Mouse (Mus musculus) intestine, postnatal 0 days (tissue): ENCODE results near the gene Olfr1279. TPM values are rescaled to one million over a fixed set of nuclear protein-coding genes. Genes with fewer than 3 reads are reported as not detected.

Experiments used
- ATAC-seq: fragments of 200-750 bp; cut with Nextera tagmentation; 2 replicates; pipeline ENCODE4 v1.8.0; 2017; ENCODE audit warnings: mild to moderate bottlenecking, moderate TSS enrichment, moderate library complexity
- H3K27ac ChIP-seq: fragments of 300-500 bp; sonication (generic); 2 replicates; pipeline ENCODE4 v1.5.1; 2014; ENCODE audit warnings: mild to moderate bottlenecking, low read depth, low read length, moderate library complexity
- H3K27me3 ChIP-seq: fragments of 300-500 bp; sonication (generic); replicated peaks from 2 replicates; pipeline ENCODE4 v1.6.1; 2014; ENCODE audit warnings: low read length, mixed read lengths; ENCODE audit not compliant: control insufficient read depth, insufficient read depth
- H3K36me3 ChIP-seq: fragments of 300-500 bp; sonication (generic); 2 replicates; pipeline ENCODE4 v1.6.1; 2014; ENCODE audit warnings: mild to moderate bottlenecking, moderate library complexity; ENCODE audit not compliant: control insufficient read depth, insufficient read depth
- H3K4me1 ChIP-seq: fragments of 300-500 bp; sonication (generic); replicated peaks from 2 replicates; pipeline ENCODE4 v1.6.1; 2014; ENCODE audit warnings: antibody characterized with exemption, low read length, mixed read lengths; ENCODE audit not compliant: control insufficient read depth, insufficient read depth
- H3K4me2 ChIP-seq: fragments of 300-500 bp; sonication (generic); replicated peaks from 2 replicates; pipeline ENCODE4 v1.6.1; 2014; ENCODE audit warnings: low read depth, mild to moderate bottlenecking, moderate library complexity
- H3K4me3 ChIP-seq: fragments of 300-500 bp; sonication (generic); 2 replicates; pipeline ENCODE4 v1.5.1; 2014; ENCODE audit warnings: low read depth, low read length
- H3K9ac ChIP-seq: fragments of 300-500 bp; sonication (generic); 2 replicates; pipeline ENCODE4 v1.6.1; 2014; ENCODE audit warnings: mild to moderate bottlenecking, low read depth, low read length
- H3K9me3 ChIP-seq: fragments of 300-500 bp; sonication (generic); 2 replicates; pipeline ENCODE4 v1.6.1; 2016; ENCODE audit warnings: mixed run types; ENCODE audit not compliant: control insufficient read depth
- CTCF ChIP-seq: sonication (generic); IDR thresholded peaks from 2 replicates; pipeline ENCODE4 v1.5.1; 2016; ENCODE audit warnings: low read depth, mild to moderate bottlenecking, control low read depth, antibody characterized with exemption, moderate library complexity
- WGBS: fragments of 180-500 bp; shearing (Covaris S2); extraction: QIAGEN DNeasy Blood & Tissue Kit; methylation state at CpG from one replicate; pipeline ENCODE4 v1.1.7; 2014; 5-methylcytosine and 5-hydroxymethylcytosine counted together
- polyA plus RNA-seq: library from polyadenylated mRNA; unstranded; fragments of >200 nt; fragmentation: Nextera tagmentation; extraction: Ambion mirVana; gene quantifications from 2 replicates; pipeline ENCODE4 v1.2.1, GENCODE M21; 2015

Gene Olfr1279
- polyA plus RNA-seq, 1 experiment from 2014 or later = not detected

GRCm38 (mm10) chr2:111335976-111336375 is 35.5 kb downstream of the Olfr1279 start, which contains the start of gene Olfr1282:
Olfr1282 (minus strand) TSS chr2:111336076.
- no peak for ATAC-seq

More at GRCm38 (mm10) chr2:111335976-111336375, 35.5 kb downstream of the Olfr1279 start, which contains the start of gene Olfr1282:
- H3K9ac ChIP-seq = no peak within 1 kb of the TSS
- H3K4me2 ChIP-seq = no peak within 1 kb of the TSS
- no peaks in the 10 kb centered on the region for H3K9me3 ChIP-seq
- TF ChIP-seq CTCF = no peak
- no peak within 1 kb of the TSS for H3K4me3 ChIP-seq
- H3K4me1 ChIP-seq = no peaks in the 10 kb centered on the region
- no peak within 1 kb of the TSS for H3K27ac ChIP-seq
- no peaks in the 10 kb centered on the region for H3K36me3 ChIP-seq
- no peaks in the 10 kb centered on the region for H3K27me3 ChIP-seq
- WGBS = 73% methylated on average over 2 of the region's 2 CpGs

Other genes with a start within 250 kb of the Olfr1279 start
- gene Gm13941, start 194.7 kb upstream of the Olfr1279 start, polyA plus RNA-seq = not detected in 2 replicates
- not detected in 2 replicates for gene Gm15130, start 147.7 kb upstream of the Olfr1279 start, polyA plus RNA-seq
- gene 4930430A15Rik, start 71.0 kb upstream of the Olfr1279 start, polyA plus RNA-seq = not detected in 2 replicates
- gene Olfr1275, start 65.3 kb upstream of the Olfr1279 start, polyA plus RNA-seq = not detected in 2 replicates
- not detected in 2 replicates for gene Olfr1276, start 46.1 kb upstream of the Olfr1279 start, polyA plus RNA-seq
- not detected in 2 replicates for gene Olfr1277, start 26.5 kb upstream of the Olfr1279 start, polyA plus RNA-seq
- not detected in 2 replicates for gene Olfr1278, start 10.5 kb upstream of the Olfr1279 start, polyA plus RNA-seq
- gene Olfr1280, start 13.4 kb downstream of the Olfr1279 start, polyA plus RNA-seq = not detected in 2 replicates
- gene Olfr1281, start 25.9 kb downstream of the Olfr1279 start, polyA plus RNA-seq = not detected in 2 replicates
- not detected in 2 replicates for gene Olfr1282, start 35.4 kb downstream of the Olfr1279 start, polyA plus RNA-seq
- not detected in 2 replicates for gene Olfr1283, start 66.2 kb downstream of the Olfr1279 start, polyA plus RNA-seq
- gene Olfr1284, start 74.9 kb downstream of the Olfr1279 start, polyA plus RNA-seq = not detected in 2 replicates
- gene Olfr1286, start 122.5 kb downstream of the Olfr1279 start, polyA plus RNA-seq = not detected in 2 replicates
- not detected in 2 replicates for gene Olfr1287, start 148.5 kb downstream of the Olfr1279 start, polyA plus RNA-seq
- not detected in 2 replicates for gene Olfr1288, start 173.5 kb downstream of the Olfr1279 start, polyA plus RNA-seq
- gene Olfr1289, start 180.2 kb downstream of the Olfr1279 start, polyA plus RNA-seq = not detected in 2 replicates
- not detected in 2 replicates for gene Olfr1290, start 193.2 kb downstream of the Olfr1279 start, polyA plus RNA-seq
- not detected in 2 replicates for gene Olfr1291-ps1, start 196.5 kb downstream of the Olfr1279 start, polyA plus RNA-seq
- gene Olfr1293-ps, start 224.6 kb downstream of the Olfr1279 start, polyA plus RNA-seq = not detected in 2 replicates
- not detected in 2 replicates for gene Olfr1294, start 239.7 kb downstream of the Olfr1279 start, polyA plus RNA-seq